Mouse (Mus musculus) lung, adult 10 weeks (tissue): ENCODE data around the gene Tedc2. TPM values are rescaled to one million over a fixed set of nuclear protein-coding genes. Genes with fewer than 3 reads are reported as not detected.

ENCODE experiments used
- polyA plus RNA-seq: library from polyadenylated mRNA; stranded (reverse); fragments of 350-450 nt; fragmentation: Illumina TruSeq; extraction: RNeasy Lipid Tissue Mini Kit (QIAGEN cat#74804); gene quantifications from one replicate; pipeline ENCODE4 v1.2.3, GENCODE M21; 2014; ENCODE audit warnings: low read depth, low replicate concordance; ENCODE audit not compliant: insufficient read depth

Gene Tedc2
- 5.1 TPM for polyA plus RNA-seq

GRCm38 (mm10) chr17:24220435-24221411 lies at the start of gene Tedc2:
TSS of gene Tedc2 (minus strand) at chr17:24220851.

GRCm38 (mm10) chr17:24251320-24252069 lies 30.8 kb upstream of the Tedc2 start, which contains the start of gene Ccnf:
TSS of gene Ccnf (minus strand) at chr17:24251484.

GRCm38 (mm10) chr17:24209043-24209915 lies 11.4 kb downstream of the Tedc2 start, which contains the start of gene Ntn3:
TSS of gene Ntn3 (minus strand) at chr17:24209531.

GRCm38 (mm10) chr17:24205284-24205888 lies 15.3 kb downstream of the Tedc2 start, which contains the start of gene Tbc1d24:
TSS of gene Tbc1d24 (minus strand) at chr17:24205562.

GRCm38 (mm10) chr17:24169317-24170065 lies 51.2 kb downstream of the Tedc2 start, which contains the start of gene Atp6v0c:
TSS of gene Atp6v0c (minus strand) at chr17:24169702.

Other genes with a start within 250 kb of the Tedc2 start
- 0.35 TPM for gene Prss30, start 240.3 kb downstream of the Tedc2 start, polyA plus RNA-seq
- gene Prss22, start 222.8 kb downstream of the Tedc2 start, polyA plus RNA-seq, result not detected
- not detected for gene Prss27, start 182.7 kb downstream of the Tedc2 start, polyA plus RNA-seq
- gene Kctd5, start 147.4 kb downstream of the Tedc2 start, polyA plus RNA-seq, result 16.7 TPM
- gene Pdpk1, start 69.9 kb downstream of the Tedc2 start, polyA plus RNA-seq, result 7.9 TPM
- 22.0 TPM for gene Amdhd2, start 57.1 kb downstream of the Tedc2 start, polyA plus RNA-seq
- 301 TPM for gene Atp6v0c, start 51.1 kb downstream of the Tedc2 start, polyA plus RNA-seq
- gene Tbc1d24, start 15.3 kb downstream of the Tedc2 start, polyA plus RNA-seq, result 2.4 TPM
- 2.2 TPM for gene Ntn3, start 11.3 kb downstream of the Tedc2 start, polyA plus RNA-seq
- 0.92 TPM for gene Ccnf, start 30.6 kb upstream of the Tedc2 start, polyA plus RNA-seq
- gene Abca17, start 130.2 kb upstream of the Tedc2 start, polyA plus RNA-seq, result 1.2 TPM
- 69.4 TPM for gene Abca3, start 131.1 kb upstream of the Tedc2 start, polyA plus RNA-seq
- 55.3 TPM for gene Rnps1, start 193.7 kb upstream of the Tedc2 start, polyA plus RNA-seq
- gene Eci1, start 205.8 kb upstream of the Tedc2 start, polyA plus RNA-seq, result 68.8 TPM
- 4.0 TPM for gene Dnase1l2, start 222.3 kb upstream of the Tedc2 start, polyA plus RNA-seq
- gene E4f1, start 249.5 kb upstream of the Tedc2 start, polyA plus RNA-seq, result 21.7 TPM
- gene Pgp, start 249.5 kb upstream of the Tedc2 start, polyA plus RNA-seq, result 20.4 TPM